Mouse (Mus musculus) central nervous system, embryonic 14 days (tissue): Measurements from ENCODE around the gene Gm31571. TPM values are rescaled to one million over a fixed set of nuclear protein-coding genes. Genes with fewer than 3 reads are reported as not detected.

Experiments
- polyA plus RNA-seq: library from polyadenylated mRNA; depleted of rRNA; stranded (reverse); fragments of >200 nt; gene quantifications from 2 replicates; pipeline ENCODE4 v1.2.3, GENCODE M21; 2012; rRNA removed

Gm31571 gene
- not detected in 2 replicates for polyA plus RNA-seq

GRCm38 (mm10) chrY:22051253-22051652 is at the start of gene Gm31571:
Gm31571 (minus strand) TSS chrY:22051353.

